Mouse (Mus musculus) E14TG2a.4 (cell line): ENCODE data around the gene Smim26.

Experiments used
- CTCF ChIP-seq: conservative IDR thresholded peaks from 2 replicates; pipeline ENCODE4 v1.5.1; 2014; ENCODE audit warnings: low read length
- POU5F1 ChIP-seq: IDR thresholded peaks from 2 replicates; pipeline ENCODE4 v1.6.1; 2014; ENCODE audit warnings: low read length, borderline replicate concordance

DNA sequence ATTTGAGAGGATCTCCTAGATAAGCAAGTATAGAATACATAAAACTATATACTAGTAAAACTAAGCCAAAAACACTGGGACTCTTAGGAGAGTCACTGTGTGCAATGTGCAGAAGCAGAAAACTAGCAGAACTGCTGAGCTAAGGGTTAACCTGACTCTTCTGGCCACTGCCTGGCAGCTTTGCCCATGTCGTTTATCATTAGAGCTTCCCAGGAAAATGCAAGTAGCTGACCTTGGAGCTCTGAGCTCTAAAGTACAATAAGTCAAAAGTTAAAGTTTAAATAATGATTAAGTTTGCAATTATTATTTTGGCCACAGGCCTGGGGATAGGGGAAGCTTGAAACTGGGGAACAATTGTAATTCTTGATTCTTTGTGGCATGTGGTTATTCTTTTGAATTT lies 48.4 kb upstream of the Smim26 start:
- TF ChIP-seq CTCF (no peak), POU5F1 (no peak)
